Mouse (Mus musculus) CH12F3 (cell line): ENCODE measurements around the gene Skap2.

Experiments used
- in situ Hi-C: fragments of 300-500 bp; cut with MboI; formaldehyde crosslinking; loops from 2 replicates; pipeline ENCODE4 v1.14.3; 2020; ENCODE audit warnings: low sequenced_read_pairs

Gene Skap2

DNA sequence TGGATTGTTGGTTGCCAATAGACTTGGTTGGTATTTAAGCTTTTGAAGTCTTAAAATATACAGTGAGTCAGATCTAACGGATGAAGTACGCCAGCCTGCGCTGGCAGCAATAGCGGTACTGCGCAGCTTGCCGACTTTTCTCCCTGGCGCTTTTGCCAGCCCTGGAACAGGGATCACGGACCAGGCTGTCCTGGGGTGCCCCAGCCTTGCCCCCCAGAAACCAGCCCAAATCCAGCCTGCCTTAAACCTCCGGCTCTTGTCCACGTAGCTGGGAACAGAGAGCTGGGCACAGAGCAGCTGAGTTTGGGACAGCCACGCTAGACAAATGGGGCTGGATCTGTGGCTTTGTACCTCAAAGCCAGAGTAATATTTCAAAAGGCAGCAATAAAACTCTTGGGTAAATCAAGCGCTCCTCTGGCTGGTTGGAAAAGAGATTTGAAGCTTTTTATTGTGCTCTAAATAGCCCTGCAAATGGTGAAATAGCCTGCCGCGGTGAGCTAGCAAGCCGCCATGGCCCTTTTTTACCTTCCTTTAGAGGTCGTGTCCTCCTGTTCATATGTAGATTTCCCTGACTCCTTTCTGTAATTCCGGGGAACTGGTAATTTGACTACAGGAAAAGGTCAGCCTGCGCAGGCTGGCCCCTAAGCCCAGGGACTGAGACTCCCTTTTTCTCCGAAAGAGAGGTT lies 6.2 kb downstream of the Skap2 start:
- in situ Hi-C loops = no loop called here

DNA sequence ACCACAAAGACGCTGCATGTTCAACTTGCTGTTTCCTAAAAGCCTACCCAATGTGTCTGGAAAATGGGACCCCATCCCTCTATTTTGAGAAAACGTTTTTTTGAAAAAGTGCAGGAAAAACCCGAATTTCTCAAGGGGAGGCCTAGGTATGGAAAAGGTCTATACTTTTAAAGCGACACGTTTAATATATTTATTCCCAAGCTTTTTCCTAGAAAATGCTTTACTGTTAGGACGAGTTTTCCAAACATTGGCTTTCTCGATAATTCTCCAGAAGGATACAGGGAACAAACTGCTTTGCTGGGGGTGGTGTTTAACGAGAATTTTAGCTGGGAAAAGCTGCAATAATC lies 6.8 kb downstream of the Skap2 start:
- in situ Hi-C loops = no loop called here

DNA sequence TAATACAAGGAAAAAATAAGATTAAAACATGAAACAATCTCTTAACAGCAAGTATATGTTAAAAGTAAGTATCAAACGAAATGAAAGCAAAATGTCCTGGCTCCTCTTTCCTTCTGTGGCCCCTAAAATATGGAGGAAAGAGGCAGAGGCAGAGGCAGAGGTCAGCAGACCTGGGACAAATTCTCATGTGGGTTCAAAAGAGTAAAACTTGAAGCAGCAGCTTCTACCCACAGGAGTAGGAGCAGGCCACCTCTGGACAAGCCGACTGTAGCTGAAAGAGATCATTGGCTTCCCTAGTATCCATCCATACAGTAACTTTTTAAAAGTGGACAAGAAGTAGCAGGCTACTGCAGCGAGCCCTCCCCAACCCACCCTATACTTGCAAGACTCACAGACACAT lies 7.4 kb downstream of the Skap2 start:
- in situ Hi-C loops = no loop called here

DNA sequence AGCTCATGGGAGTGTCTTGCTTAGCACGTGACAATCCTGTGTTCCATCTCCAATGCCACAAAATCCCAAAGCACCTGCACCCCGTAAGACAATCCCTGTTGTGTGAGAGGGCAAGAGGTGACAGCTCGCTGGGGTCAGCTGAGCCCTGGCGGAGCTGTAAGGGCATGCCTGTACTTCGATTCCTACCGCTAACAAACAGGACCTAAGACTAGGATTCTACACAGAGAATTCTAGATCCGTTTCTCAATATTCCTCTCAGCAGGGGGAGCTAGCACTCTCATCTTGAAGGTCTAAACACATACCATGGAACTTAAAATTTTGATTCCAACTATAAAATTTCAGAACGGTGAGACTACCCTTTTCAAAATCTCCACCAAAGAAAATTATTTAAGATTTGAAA lies 9.7 kb downstream of the Skap2 start:
- in situ Hi-C loops = no loop called here

DNA sequence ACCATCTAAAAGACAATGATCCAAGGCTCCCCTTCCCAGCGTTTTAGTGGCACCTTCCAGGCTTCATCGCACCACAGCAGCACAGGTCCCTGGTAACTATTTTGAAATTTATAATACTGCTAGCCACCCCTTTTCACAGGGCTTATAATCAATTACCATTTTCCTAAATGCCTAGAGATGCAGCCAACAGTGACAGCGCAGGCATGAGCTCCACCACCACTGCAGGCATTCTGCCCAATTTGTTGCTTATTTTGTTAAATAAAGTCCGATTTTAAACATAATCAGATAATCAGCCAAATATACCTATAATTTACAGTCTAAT lies 13.2 kb downstream of the Skap2 start:
- in situ Hi-C loops = no loop called here

DNA sequence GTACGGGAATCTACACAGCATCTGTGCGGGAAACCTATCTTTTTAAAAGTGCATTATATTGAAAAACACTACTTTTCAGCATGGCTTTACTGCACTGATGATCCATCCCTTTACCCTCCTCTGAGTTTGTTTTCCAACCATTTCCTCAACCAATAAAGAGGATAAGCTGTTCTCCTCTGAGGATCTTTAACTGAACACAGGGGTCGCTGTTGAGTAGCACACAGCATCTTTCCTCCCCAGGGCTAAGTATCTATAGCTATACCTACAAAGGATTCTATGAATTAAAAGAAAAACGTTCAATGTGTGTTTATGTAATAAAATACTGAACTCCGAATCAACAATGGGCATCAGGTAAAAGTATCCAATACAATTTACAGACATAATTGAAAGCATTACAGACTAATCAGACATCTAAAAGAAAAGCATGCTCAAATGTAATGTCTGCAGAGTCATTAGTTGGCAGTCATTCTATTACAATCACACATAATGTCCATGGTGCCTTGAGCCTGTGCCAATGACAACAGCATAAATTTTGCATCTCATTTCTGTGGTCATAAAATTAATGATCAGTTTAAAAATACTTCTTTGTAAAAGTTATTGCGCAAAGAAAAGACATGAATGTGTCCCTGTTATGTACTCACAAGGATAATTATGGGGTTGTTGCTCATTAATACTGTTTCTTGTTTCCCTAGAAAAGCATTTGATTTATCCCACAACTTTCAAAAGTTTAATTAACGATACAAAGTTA lies 13.8 kb downstream of the Skap2 start:
- in situ Hi-C loops = no loop called here

DNA sequence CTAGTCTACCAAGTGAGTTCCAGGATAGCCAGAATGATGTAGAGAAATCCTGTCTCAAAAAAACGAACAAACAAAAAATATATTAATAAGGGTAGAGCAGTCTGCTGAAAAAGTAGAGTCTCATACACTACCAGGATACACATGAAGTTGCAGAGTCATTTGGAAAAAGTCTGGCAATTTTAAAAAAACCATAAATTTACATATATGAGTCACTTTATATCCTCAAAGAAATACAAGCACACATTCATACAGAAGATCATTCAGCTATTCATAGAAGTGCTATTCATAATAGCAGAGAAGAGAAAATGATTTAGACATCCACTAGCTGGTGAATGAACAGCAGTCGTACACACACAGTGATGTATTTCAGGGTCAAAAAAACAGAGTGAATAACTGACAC lies 24.4 kb downstream of the Skap2 start:
- in situ Hi-C loops = no loop called here

DNA sequence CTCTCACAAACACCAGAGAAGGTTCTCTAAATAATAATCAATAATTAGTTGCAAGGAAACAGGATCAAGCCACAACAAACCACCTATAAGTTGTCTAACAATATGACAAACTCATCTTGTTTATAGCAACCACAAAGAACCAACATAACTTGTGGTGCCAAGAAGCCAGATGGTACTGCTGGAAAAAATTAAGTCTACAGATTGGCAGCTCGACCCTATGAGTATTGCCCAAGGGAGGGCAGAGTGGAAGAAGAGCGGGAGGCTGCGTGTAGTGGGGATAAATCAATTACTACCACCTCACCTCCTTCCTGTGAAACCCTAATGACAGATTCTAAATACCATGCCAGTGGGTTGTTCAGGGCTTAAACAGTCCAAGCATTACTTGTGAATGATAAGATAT lies 34.7 kb downstream of the Skap2 start:
- in situ Hi-C loops = no loop called here

DNA sequence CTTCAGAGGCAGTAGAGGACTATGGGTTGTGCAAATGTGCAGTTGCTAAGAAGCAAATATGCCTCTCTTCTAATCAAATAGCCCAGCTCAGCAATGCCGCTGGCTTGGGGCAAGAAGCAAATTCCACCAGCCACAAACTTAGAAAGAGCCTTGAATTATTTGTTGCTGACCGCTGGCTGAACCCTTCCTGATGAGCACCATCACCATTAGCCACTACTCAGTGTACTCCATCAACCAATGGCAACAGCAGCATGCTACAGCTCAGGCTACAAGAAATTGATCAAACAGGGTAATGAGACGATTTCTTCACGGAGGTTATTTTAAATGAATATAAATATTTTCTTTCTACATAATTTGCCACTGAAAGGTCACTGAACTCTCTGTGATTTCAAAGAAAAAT lies 36.6 kb downstream of the Skap2 start:
- in situ Hi-C loops = no loop called here

DNA sequence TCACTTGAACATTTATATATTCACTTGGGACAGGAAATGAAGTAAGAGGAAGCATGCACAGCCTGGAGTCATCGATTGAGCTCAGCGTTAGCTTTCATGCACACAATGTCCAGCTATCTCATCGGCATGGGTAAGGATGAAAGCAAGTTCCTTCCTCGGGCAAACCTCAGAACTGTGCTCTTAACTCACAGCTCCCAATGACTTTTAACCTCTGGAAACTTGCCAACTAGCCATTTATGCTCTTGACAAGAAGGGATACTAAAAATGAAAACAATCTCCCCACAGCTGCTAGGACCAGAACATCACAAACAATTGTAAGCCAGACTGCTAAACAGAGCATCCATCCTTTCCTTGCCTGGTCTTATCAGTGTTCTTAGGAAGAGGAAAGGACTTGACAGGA lies 53.4 kb downstream of the Skap2 start:
- in situ Hi-C loops = no loop called here

DNA sequence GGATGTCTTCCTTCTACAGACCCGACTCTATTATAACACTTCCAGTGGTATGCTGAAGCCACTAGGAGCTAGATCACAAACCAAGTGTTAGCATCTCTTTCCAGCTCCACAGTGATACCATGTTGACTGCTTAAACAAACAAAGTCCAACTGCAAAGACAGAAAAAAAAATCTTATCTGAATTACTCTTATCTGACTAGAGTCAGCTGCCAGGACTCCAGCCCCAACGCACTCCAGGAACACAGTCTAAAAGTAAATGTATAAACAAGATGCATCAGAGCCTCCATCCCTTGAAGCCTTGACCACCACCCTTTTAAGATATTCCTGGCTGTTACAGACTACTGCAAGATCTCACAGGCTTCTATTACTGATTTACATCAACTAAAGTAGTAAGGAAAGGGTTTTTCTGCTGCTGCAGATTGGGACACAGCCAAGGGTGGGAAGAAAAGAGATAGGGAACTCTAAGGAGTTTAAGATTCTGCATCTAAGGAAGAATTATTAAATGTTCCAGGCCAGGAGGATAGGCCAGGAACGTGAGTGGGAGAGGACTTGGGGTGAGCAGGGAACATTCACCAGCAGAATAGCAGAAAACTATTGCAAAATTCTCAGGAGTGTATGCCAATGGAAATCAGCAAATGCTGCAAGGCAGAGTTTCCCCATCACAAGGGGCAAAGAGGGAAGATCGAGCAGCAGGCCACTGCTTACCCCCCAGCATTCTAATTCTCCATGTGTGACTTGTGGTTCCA lies 56.1 kb downstream of the Skap2 start:
- in situ Hi-C loops = no loop called here

DNA sequence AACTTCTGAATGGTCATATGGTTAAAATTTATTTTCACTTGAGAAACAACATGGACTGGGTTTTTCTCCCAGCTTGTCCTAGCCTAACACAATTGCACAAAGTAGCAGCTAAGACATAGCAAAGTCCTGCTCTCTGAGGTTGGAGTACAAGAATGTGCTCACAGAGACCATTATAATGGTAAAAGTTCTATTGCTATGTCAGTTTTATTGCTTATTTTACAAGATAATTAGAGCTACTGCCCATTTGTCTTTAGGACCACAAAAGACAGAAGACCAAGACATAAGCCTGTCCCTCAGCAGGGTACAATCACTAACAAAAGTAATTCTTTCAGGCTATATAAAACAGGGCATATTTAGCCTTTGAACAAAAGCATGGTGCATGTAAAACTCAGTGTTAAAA lies 64.7 kb downstream of the Skap2 start:
- in situ Hi-C loops = no loop called here

DNA sequence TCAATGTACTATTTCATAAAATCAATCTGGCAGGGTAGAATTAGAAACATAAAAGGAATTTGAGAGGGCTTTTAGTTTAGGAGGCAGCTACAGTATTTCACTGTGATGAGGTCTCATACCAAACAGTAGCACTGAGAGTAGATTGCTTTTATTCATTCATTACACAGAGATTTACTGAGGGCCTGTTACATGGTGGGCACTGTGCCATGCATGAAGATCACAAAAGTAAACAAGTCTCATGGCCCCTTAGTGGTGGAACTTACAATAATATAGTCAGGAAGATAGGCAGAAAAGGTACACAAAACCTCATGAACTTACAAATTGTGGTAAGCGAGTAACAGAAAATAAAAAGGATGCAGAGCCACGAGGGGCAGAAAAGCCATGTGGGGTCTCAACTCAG lies 67.4 kb downstream of the Skap2 start:
- in situ Hi-C loops = no loop called here

DNA sequence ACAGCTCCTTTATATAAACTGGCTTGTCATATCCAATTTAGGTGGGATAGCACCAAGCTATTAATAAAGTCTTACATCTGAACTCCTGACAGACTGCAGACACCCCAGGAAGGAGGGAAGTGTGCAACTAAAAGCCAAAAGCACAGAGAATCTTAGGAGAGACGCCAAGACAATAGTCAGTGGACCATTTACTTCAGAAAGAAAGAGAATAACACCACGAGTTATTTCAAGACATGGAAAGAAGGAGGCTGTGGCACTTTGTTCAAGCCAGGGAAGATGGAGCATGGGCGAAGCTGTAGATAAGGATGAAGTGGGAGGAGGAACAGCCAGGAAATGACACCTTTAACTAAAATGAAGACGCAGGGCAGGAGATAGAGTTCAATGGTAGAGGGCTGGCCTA lies 78.4 kb downstream of the Skap2 start:
- in situ Hi-C loops = no loop called here

DNA sequence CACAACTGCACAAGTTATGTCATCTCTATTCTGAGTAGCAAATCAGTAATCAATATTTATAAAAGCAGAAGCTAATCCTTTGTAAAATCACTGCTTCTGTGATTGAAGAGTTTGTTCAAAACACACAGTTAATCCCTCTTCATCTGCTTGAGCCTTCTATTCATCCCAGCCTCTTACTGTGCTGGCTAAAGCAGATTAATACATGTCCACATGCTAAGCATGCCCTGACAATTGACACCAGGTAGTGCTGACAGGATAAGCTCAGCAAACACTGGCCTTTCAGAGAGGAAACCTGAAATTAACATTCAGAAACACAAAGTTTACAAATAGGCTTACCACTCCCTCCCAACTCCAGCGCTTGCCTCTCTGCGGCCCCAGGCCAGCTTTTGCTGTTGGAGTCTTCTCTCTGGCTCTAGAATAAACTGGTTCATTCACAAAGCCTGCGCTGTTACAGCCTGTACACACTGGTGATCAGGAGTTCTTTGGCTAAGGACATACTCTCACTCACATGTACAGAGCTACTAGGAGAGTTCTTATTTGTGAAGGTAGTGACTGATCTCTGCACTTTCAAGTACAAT lies 79.2 kb downstream of the Skap2 start:
- in situ Hi-C loops = no loop called here

DNA sequence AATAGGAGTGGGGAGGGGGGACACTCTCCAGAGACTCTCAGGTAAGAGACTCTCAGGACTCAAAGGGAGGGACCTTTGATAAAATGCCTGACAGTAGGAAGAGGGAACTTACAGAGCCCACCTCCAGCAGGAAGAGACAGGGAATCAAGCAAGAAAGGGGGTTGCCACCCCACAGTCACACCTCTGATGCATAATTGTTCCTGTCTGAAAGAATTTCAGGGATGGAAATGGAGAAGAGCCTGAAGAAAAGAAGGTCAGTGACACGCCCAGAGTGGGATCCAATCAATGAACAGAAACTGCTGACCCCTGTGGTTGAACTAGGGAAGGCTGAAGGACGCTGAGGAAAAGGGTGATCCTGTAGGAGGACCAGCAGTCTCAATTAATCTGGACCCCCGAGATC lies 85.2 kb downstream of the Skap2 start:
- in situ Hi-C loops = no loop called here

DNA sequence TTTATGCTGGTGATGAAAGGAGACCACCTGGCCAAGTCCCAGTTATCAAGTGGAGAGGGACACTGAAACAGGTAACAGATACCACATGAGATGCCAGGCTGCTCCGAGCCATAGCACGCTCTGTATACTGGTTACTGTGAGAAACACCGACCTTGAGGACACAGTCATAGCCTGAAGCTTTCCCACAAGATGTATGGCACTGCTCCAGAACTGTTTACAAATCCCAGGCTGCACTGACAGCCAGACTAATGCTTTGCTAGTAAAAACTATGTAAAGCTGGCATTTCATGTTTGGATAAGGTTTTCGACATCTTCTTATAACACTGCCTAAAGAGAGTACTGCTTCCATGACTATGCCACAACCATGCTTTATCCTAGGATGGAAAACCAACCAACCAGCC lies 90.5 kb downstream of the Skap2 start:
- in situ Hi-C loops = no loop called here

DNA sequence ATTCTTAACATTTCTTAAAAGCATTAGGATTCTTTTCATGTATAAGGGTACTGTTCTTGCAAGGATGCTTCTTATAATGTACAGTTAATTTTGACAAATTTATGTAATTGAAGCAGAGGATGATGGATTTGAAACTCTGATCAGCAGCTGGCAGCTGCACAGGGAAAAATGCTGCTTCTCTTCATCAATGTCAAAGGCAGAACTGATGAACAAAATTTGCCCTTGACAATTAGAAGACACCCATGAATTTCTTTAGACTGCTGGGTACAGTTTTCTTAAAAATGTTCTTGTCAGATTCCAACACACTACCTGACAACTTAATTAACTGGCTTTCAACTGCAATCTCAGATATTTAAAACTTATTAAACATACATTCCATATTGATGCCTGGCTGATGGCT lies 103.9 kb downstream of the Skap2 start:
- in situ Hi-C loops = no loop called here

DNA sequence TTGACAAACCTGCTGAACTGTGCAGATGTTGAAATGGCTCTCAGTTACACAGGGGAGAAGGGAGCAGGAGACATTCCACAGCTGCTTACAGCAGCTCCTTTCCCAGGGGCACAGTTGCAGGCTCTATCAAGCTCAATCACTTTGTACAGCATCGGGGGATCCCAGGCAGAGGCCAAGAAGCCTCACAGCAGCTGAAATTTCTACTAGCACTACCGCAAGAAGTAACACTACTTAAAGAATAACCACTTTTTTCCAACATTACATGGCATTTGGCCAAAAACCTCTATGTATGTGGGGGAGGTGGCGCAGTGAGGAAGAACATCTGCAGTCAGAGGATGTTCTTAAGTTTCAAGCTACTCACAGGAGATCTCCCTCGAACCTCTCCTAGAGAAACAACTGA lies 106.7 kb downstream of the Skap2 start:
- in situ Hi-C loops = no loop called here

DNA sequence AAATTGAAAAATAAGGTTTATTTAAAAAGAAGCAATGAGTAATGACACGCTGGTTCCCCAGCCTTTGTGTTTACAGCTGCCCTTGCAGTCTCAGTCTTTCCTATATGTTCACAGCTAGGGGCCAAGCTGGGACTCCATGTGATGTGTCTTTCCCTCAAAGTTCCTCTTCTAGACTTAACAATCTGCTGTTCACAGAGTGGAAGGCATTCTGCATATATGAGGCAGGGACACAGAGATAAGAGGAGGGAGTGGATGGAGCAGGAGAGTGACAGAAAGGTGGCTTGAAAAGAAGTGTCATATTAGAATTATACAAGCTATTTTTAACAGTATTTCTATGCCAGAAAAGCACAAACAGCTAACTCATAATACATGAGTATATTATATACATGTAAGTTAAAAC lies 110.8 kb downstream of the Skap2 start:
- in situ Hi-C loops = no loop called here

DNA sequence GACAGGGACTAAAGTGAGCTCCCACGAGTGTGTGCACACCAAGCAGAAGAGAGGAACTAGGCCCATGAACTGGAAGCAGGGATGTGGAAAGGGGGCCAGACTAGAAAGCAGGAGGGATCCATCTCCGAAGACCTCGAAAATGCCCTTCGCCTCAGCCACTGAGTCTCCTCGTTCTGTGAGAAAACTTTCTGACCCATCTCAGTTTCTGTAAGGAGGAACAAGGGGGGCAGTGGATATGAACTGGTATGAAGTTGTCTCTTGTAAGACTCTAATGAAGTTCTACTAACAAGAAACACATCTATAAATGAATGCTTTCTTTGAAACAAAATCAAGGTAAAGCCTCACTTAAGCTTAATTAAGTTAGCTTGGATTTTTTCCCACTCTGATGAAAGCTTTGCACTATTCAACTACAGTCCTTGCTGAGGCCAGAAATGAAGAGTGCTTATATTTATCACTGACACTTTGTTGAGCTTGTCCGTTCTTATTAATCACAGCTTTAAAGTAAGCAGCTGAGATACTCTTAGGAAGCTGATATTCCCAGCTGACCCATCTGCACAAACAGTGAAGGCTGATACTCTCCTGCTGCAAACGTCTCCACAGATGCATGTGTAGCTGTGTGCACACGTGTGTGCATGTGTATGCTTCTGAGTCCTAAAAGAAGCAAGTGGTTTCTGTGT lies 113.9 kb downstream of the Skap2 start:
- in situ Hi-C loops = no loop called here

DNA sequence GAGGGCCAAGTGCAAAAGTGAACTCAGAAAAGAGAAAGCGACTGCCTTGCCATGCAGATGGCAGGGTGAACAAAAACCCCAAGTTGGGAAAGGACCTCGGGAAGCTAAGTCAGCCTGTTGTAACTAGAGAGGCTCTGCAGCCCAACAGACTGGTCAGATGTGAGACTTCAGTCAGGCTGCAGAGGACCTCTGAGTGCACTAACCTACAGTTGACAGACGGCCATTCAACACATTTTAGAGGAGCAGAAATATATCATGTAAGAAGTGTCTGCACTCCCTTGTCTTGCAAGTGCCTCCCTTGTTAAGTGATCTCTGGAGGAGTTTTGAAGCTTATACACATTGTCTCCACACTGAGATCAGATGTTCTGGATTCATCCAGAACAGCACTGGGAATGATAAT lies 116.6 kb downstream of the Skap2 start:
- in situ Hi-C loops = no loop called here
